In the genomic region with DNA sequence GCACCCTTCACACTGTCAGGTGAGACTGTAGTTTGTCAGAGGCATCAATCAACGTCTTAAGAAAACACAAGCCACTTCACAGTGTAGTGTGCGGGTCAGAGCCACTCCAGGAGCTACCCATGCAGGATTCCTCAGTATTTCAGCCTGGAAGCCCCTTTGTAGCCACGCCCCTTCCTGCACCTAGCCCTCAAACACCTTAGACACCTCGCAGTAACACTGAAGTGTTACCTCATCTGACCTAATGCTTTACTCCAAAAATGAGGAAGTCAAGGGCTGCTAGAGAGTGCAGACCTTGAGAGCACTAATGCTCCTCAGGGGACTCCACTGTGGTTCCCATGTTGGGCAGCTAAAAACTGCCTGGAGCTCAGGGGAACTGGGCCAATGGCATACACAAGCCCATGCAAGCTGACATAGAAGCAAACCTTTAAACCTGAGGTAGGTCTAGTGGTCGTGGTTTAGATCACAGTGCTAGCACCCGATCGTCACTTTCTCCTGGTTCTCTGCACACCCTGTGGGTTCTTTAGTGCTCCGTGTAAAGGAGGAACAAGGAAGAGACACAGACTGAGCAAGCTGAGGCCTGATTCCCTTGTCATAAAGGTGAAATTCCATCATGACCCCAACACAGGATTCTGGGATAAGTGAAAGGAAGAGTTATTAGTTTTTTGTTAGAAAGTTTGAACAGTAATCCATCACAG, we compare ENCODE assay signal across 17 mouse cellular contexts. TPM values are rescaled to one million over a fixed set of nuclear protein-coding genes. Genes with fewer than 3 reads are reported as not detected.
DNase-seq lines count a peak whose midpoint lies in the region; ATAC-seq lines count a peak whose summit lies in the region.
"Had no signal": no experiment of that assay in that cellular context is flagged by ENCODE, and none has a peak within 500 bp of the region (broad histone marks: within the 10 kb centered on the region; RNA-seq: fewer than 3 reads in every experiment).

No protein-coding gene starts in this region.

- H3K4me1 ChIP-seq in midbrain, embryonic 16.5 days (ENCODE audit: control insufficient read depth, insufficient read depth, low read length), result no peaks in the 10 kb centered on the region
- H3K4me1 ChIP-seq in midbrain, embryonic 11.5 days (ENCODE audit: control insufficient read depth, insufficient read depth, low read length), result no peaks in the 10 kb centered on the region
- no peaks in the 10 kb centered on the region for H3K4me1 ChIP-seq in heart, embryonic 10.5 days
- H3K4me1 ChIP-seq: kidney, embryonic 15.5 days; limb, embryonic 12.5 days; neural tube, embryonic 13.5 days; stomach, embryonic 15.5 days had no signal

- H3K27ac ChIP-seq in midbrain, embryonic 16.5 days (ENCODE audit: low read length), result no peak overlapping the region
- H3K27ac ChIP-seq in midbrain, embryonic 11.5 days (ENCODE audit: low read depth, low read length), result no peak overlapping the region
- no peak overlapping the region for H3K27ac ChIP-seq in heart, embryonic 10.5 days
- H3K27ac ChIP-seq: heart, adult 2 months; kidney, embryonic 15.5 days; limb, embryonic 12.5 days; neural tube, embryonic 13.5 days; stomach, embryonic 15.5 days had no signal

- H3K9ac ChIP-seq in midbrain, embryonic 16.5 days (ENCODE audit: low read depth, low read length), result no peak overlapping the region
- H3K9ac ChIP-seq in midbrain, embryonic 11.5 days (ENCODE audit: low read length), result no peak overlapping the region
- H3K9ac ChIP-seq: kidney, embryonic 15.5 days; limb, embryonic 12.5 days; neural tube, embryonic 13.5 days; stomach, embryonic 15.5 days had no signal

- H3K36me3 ChIP-seq in midbrain, embryonic 16.5 days (ENCODE audit: control insufficient read depth, insufficient read depth, low read length), result peaks cover 6% of the 10 kb centered on the region; the same call in 1 of the 2 replicates
- H3K36me3 ChIP-seq in midbrain, embryonic 11.5 days (ENCODE audit: control insufficient read depth, insufficient read depth, low read length), result no peaks in the 10 kb centered on the region
- H3K36me3 ChIP-seq in heart, embryonic 10.5 days, result peaks cover 25% of the 10 kb centered on the region
- H3K36me3 ChIP-seq: kidney, embryonic 15.5 days; limb, embryonic 12.5 days; stomach, embryonic 15.5 days had no signal

- H3K4me3 ChIP-seq in midbrain, embryonic 16.5 days (ENCODE audit: low read depth, low read length), result no peak overlapping the region
- H3K4me3 ChIP-seq in midbrain, embryonic 11.5 days (ENCODE audit: low read depth, low read length), result no peak overlapping the region
- no peak overlapping the region for H3K4me3 ChIP-seq in heart, embryonic 10.5 days
- H3K4me3 ChIP-seq: heart, adult 2 months; kidney, embryonic 15.5 days; limb, embryonic 12.5 days; neural tube, embryonic 13.5 days; stomach, embryonic 15.5 days had no signal

- WGBS in midbrain, embryonic 16.5 days, result 92% methylated on average over 8 of the region's 8 CpGs
- WGBS in midbrain, embryonic 11.5 days, result 86% methylated on average over 8 of the region's 8 CpGs
- WGBS in heart, embryonic 10.5 days, result 81% methylated on average over 8 of the region's 8 CpGs

- no peaks in the 10 kb centered on the region for H3K27me3 ChIP-seq in midbrain, embryonic 16.5 days (ENCODE audit: control insufficient read depth, insufficient read depth, low read depth, low read length)
- no peaks in the 10 kb centered on the region for H3K27me3 ChIP-seq in midbrain, embryonic 11.5 days (ENCODE audit: control insufficient read depth, insufficient read depth, low read length)
- no peaks in the 10 kb centered on the region for H3K27me3 ChIP-seq in heart, embryonic 10.5 days (ENCODE audit: insufficient read depth, poor library complexity, severe bottlenecking)
- H3K27me3 ChIP-seq: kidney, embryonic 15.5 days; limb, embryonic 12.5 days; neural tube, embryonic 13.5 days; stomach, embryonic 15.5 days had no signal

- DNase-seq in midbrain, embryonic 11.5 days (ENCODE audit: low spot score, missing footprints), result no peak
- peak; percentile 40 for DNase-seq in lung, postnatal 10 days
- DNase-seq in right cerebral cortex, postnatal 10 days (ENCODE audit: low spot score in 2 of 2), result no peak
- no peak for DNase-seq in kidney, adult 11 months
- no peak for DNase-seq in heart, embryonic 10.5 days (ENCODE audit: low spot score)
- DNase-seq: cerebellum, adult 8-10 months; heart, adult 2 months; heart, postnatal 4 days; right cerebral cortex, postnatal 25 days; thymus, postnatal 4 days had no signal

- no peak overlapping the region for H3K4me2 ChIP-seq in midbrain, embryonic 16.5 days (ENCODE audit: low read length)
- H3K4me2 ChIP-seq in midbrain, embryonic 11.5 days, result no peak overlapping the region
- H3K4me2 ChIP-seq: kidney, embryonic 15.5 days; limb, embryonic 12.5 days; neural tube, embryonic 13.5 days; stomach, embryonic 15.5 days had no signal

- H3K9me3 ChIP-seq in midbrain, embryonic 16.5 days (replicated peaks; ENCODE audit: control insufficient read depth, low read length, poor library complexity, severe bottlenecking), result no peaks in the 10 kb centered on the region
- no peaks in the 10 kb centered on the region for H3K9me3 ChIP-seq in midbrain, embryonic 11.5 days (ENCODE audit: control insufficient read depth, low read length)
- H3K9me3 ChIP-seq in heart, embryonic 10.5 days, result no peaks in the 10 kb centered on the region
- H3K9me3 ChIP-seq: kidney, embryonic 15.5 days; limb, embryonic 12.5 days; neural tube, embryonic 13.5 days; stomach, embryonic 15.5 days had no signal

- peak; percentile 57 for ATAC-seq in midbrain, embryonic 16.5 days
- no peak for ATAC-seq in midbrain, embryonic 11.5 days (ENCODE audit: low FRiP score)
- ATAC-seq in common myeloid progenitor, adult 5-6 weeks (replicated peaks; ENCODE audit: low read depth, poor library complexity, severe bottlenecking), result peak; percentile 91
- ATAC-seq: activated CD4-positive, CD25-positive, alpha-beta regulatory T cell, adult 4 months had no signal

RNA-seq across cellular contexts. Expression of a gene that starts 56.9 kb away (rescaled TPM):
- 15.3 and 15.7 TPM in 2 replicates for polyA plus RNA-seq in midbrain, embryonic 16.5 days (2015; fragmentation: Nextera tagmentation; extraction: Ambion mirVana)
- polyA plus RNA-seq in midbrain, embryonic 11.5 days (2014; fragmentation: Nextera tagmentation; extraction: Ambion mirVana), result 5.0 and 6.4 TPM in 2 replicates
- total RNA-seq in common myeloid progenitor, adult 5-6 weeks (2017), result 3.1 and 4.3 TPM in 2 replicates
- 3.8 and 6.0 TPM in 2 replicates for polyA plus RNA-seq in heart, embryonic 10.5 days (2016; fragmentation: Nextera tagmentation; extraction: Ambion mirVana)
